Mouse (Mus musculus) right cerebral cortex, postnatal 10 days (tissue): ENCODE measurements around the gene Pfn1.

ENCODE experiments used
- DNase-seq, 2 experiments: peaks; one replicate each; pipeline ENCODE4 v3.0.0; 2021; ENCODE audit warnings: low spot score in 2 of 2

The Pfn1 gene

DNA sequence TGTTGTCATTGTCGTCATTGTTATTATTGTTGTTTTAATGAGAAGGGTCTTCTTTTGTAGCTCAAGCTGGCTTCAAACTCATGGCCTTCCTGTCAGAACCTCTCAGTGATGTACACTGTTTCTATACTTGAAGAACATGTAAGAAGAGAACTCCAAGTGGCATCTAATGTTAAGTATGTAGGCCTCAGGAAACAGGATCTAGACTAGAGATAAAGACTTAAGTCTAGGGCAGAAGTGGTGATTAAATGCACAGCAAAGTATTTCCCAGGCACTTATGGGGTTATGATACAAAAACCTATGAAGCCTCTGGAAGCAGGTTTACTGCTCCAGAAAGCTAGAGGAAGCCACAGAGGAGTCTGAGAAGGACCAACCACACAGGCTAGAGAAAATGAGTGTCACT lies 16.2 kb downstream of the Pfn1 start:
- DNase-seq = no peak

DNA sequence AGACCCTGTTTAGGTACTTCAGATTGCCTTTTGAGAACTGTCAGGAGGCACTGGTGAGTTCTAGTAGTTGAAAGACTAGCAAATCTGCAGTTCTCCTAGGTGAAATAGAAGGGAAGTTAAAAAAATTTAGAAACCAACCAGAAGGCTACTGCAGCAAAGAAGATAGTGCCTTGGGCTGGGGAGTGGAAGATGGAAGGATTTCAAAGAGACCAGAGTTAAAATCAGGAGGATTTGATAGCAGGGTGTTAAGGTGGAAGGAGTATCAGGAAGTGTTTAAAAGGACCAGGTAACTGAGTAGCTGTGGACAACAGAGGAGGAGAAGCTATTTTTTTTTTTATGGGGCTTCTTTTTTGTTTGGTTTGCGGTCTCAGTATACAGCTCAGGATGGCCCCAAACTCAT lies 16.7 kb downstream of the Pfn1 start:
- DNase-seq = no peak

DNA sequence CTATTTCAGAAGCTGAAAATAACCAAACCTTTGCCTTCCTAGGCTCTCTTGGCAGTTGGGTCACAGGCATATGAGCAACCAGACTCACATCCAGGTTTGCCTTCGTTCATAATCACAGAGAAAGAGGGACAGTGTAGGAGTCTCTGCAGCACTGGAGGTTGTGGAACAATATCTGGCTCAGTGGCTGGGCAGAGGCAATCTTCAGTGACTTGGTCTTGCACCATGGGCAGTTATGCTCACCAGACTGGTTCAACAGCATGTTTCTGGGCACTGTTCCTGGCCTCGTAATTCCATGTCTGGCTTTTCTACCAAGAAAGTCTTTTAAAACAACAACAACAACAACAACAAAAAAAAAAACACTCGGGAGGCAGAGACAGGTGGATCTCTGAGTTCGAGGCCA lies 18.8 kb downstream of the Pfn1 start:
- no peak for DNase-seq

DNA sequence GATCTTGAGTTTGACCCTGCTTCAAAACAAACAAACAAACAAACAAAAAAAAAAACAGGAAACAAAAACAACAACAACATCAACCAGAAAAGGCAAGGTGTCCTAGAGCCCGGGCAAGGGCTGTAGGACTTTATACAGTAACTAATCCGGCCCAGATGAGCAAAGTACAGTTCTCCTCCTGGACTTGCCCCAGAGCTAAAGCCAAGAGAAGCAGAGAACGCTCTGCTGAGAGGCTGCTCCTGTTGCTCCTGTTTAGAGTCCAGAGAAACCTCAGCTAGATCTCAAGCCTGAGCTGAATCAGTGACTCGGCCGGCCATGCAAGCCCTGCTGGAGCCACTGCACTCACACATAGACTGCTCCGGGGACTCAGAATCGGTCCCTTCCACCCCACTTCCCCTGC lies 24.3 kb downstream of the Pfn1 start:
- no peak for DNase-seq

DNA sequence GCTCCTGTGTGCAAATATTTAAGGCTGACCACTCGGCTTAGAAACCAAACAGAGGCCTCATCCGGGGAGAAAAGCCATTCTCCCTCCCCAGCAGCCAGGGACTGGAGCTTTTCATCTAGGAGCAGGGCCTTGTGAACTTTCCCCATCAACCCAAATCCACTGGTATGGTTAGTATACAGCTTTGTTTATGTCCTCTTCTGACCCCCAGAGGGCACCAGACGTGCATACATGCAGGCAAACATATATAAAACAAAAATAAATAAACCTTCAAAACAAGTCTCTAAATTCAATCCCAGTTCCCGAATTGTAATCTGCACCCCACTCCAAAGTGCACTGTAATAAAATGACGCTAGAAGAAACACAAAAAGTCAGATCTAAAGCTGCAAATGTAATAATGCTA lies 24.9 kb downstream of the Pfn1 start:
- DNase-seq = no peak

DNA sequence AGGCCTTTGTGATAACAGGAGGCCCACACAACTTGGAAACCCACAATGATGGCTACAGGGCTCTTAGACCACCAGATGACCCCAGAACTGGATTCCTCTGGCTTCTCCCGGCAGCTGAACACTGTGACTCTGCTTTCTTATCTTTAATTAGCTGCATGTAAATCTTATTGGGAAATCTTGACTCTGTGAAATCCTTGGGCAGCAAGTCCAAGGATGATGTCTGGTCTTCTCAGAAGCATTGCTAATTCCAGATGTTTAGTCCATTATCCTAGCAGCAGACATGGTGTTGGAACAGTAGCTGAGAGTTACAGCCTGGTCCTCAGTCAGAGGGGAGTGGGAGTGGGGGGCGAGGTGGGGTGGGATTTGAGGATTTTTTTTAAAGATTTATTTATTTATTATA lies 26.0 kb downstream of the Pfn1 start:
- DNase-seq = no peak

DNA sequence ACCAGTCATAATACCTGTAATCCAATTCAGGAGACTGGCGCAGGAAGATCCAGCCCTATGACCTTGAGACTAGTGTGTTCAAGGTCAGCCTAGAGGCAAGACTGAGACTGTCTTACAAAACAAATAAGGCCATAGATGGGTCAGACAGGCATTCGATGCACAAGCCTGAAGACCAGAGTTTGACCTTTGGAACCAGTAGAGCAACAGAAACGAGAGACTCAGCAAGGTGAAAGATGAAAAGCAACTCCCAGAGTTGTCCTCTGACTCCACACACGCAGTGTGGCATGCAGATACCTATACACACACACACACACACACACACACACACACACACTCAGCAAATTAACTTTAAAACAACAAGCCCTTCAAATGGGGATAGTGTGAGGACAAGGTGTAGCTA lies 27.6 kb downstream of the Pfn1 start:
- no peak for DNase-seq

DNA sequence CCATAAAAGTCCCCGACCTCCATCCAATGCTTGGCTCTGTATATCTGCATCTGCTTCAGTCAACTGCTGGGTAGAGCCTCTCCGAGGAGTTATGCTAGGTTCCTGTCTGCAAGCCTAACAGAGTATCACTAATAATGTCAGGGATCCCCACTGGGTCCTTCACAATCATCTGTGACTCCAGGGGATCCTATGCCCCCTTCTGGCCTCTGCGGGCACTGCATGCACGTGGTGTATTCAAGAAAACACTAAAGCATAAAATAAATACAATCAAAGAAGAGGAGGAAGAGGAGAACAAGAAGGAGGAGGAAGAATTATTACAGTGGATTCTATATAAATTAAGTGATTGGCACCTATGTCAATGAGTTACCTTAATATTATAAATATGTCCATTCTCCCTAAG lies 29.0 kb downstream of the Pfn1 start:
- DNase-seq = no peak

DNA sequence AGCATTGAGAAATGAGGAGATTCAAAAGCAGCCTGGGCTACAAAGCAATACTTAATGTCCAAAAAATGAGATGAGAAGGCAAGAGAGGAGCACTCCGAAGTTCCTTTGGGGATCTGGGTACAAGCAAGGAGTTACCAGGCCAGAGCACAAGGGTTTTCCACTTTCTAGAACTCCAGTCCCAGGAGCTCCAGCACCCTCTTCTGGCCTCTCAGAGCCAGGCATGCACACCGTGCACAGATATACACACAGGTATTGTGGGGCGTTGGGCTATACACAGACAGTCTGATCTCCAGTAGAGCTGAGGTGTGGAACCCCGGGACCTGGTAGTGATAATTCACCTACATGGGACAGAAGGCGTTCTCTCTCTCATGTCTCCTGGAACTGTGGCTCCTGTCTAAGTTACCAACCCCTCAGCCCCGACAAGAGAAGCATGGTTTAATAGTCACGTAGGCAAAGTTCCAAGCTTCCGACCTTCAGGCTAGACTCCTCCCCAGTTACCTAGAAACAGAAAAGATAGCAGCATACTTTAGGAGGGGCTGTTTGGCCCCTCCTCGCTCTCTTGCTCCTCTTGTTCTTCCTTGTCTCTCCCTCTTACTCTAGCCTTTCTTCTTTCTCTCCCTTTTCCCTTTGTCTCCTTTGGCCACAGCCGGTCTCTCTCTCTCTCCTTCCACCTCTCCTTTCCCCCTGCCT lies 31.2 kb downstream of the Pfn1 start:
- no peak for DNase-seq

DNA sequence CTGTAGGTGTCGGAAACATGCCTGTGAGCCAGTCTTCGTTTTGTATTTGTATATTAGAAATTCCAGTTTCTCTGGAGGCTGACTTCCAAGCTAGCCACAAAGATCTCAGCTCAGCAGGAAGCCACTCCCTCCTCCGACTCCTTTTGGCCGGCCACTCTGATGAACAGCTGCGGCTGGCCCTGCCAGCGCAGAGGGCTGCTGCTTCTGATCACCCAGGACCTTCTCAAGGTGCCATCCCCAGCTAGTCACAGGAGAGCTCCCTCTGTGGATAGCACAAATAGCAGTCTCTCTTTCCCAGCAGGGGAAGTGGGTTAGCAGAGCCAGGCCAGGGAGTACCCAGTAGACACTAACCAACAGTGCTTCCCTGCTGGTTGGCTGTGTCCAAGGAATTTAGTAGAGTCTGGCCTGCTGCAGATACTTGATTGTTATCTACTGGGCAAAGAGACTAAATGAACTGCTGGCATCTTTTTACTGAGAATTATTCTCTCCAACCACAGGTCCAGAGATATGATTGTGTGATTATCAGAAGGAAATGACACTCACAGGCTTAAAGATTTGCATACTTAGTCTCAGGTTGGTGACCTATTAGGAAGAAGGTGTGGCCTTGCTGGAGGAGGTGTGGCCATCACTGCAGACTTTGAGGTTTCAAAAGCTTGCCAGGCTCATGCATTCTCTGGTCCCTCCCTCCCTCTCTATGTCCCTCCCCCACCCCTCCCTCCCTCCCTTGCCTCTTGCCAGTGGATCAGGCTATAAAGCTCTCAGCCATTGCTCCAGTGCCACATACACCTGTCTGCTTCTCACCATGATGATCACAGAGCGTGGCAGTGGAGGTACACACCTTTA lies 32.3 kb downstream of the Pfn1 start:
- no peak for DNase-seq

DNA sequence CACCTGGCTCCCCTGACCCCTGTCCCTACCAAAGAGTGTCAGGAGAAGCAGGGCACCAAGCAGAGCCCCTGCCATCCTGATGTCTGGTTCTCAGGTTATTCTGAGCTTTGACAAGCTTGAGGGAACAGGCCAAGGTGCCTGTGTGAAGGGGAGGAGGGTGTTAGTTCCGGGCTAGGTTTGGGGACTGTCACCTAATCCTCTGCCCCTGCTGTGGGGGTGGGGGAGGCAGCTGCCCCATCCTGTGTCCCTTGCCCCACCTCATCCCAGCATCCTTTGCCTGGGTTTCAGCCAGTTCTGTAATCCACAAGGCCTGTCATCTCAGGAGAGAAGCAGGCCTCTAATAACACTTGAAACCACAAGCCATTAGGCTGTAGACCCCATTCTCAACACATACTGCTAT lies 35.3 kb downstream of the Pfn1 start, which contains the start of gene Chrne:
TSS of gene Chrne (minus strand) at position 116 of the 400 bp plus-strand sequence.
- DNase-seq = no peak

DNA sequence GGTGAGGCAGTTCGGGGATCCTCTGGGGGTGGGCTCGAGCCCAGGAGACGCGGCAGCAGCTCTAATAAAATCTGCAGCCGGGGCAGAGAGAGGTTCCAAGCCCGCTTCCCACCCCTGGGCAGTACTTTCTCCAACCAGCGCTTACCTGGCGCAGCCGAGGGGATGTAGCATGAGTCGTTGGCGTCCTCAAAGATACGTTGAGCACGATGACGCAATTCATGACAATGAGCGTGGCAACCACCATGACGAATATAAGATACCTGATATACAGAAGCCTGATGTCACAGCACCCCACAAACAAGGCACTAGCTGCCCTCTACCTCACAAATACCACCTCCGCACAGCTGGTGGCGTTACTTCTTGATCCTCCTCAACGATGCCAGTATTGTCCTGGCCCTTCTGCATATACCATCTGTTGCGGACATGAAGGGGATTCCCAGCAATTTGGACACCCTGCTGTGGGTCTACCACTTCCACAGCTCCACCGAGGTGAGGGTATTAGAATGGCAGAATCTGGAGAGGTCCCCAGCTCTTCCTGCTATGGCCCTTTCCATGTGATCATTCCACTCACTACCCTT lies 38.8 kb downstream of the Pfn1 start, which contains the start of gene 4930544D05Rik:
TSS of gene 4930544D05Rik (plus strand) at position 333 of the 578 bp plus-strand sequence.
- DNase-seq = peak in 1 of 2 experiments; percentile 29

DNA sequence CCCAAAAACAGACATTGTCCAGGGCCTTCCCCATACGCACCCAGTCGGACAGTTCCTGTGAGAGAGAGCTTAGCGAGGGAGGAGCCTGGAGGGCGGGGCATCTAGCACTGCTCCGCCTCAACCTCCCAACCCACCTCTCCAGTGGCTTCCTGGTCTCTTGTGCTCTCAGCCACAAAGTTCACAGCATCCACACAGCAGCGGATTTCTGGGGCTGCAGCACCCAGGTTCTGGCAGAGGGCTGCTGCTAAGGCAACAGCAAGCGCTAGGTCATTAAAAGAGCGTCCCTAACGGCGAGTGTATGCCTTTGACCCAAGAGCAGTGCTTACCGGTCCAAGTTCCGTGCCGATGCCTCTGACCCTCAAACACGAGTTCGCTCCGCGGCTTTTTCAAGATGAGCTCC lies 39.4 kb downstream of the Pfn1 start:
- DNase-seq = peak; percentile 46 to 50

DNA sequence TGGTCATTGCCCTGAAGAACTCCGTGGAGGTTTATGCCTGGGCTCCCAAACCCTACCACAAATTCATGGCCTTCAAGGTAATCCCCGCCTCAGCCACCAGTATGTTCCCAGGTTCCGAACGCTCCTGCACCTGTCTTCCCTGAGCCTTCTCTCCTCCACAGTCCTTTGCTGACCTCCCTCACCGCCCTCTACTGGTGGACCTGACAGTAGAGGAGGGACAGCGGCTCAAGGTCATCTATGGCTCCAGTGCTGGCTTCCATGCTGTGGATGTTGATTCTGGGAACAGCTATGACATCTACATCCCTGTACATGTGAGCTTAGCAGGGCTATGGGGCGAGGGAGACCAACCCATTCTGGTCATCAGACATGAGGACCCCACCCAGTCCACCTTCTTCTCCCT lies 41.9 kb downstream of the Pfn1 start:
- DNase-seq = no peak

DNA sequence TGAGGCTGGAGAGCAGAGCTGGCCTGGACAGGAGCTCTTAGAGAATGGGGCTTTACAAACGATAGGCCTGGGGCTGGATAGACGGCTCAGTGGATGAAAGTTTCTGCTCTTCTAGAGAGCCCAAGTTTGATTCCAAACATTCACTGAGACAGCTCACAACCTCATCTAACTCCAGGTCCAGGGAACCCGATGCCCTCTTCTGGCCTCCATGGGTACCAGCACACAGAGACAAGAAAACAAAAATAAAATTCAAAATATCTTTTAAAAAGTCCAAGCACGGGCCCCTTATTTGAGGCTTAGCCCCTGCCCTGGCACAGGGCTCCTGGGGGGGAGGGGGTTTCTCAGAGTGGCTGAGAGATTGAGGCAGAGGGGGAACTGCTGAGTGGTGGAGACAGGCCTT lies 43.7 kb downstream of the Pfn1 start:
- DNase-seq = no peak

DNA sequence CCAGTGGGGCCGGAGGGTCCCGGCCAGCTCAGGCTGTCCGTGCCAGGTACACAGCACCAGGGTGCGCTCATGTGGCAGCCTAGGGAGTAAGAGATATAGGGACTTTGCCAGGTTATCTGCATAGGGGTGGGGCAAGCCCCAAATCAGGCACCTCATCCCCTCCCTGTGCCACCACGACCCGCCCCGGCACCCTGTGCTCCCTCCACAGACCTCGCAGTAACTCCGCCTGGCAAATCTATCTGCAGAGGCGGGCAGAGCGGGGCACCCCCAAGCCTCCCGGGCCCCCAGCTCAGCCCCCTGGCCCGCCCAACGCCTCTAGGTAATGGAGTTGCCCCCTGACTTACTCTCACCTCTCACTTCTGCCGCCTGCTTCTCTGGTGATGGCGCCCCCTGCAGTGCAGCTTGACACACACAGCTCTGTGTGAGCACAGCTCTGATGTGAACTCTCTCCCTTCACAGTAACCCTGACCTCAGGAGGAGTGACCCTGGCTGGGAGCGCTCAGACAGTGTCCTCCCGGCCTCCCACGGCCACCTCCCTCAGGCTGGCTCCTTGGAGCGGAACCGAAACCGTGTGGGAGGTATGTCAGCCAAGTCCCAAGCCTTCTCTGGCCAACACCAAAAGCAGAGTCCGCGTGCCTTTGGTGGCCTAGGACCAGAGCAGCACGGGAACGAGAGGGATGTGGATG lies 45.9 kb downstream of the Pfn1 start:
- DNase-seq = peak in 1 of 2 experiments; percentile 24

DNA sequence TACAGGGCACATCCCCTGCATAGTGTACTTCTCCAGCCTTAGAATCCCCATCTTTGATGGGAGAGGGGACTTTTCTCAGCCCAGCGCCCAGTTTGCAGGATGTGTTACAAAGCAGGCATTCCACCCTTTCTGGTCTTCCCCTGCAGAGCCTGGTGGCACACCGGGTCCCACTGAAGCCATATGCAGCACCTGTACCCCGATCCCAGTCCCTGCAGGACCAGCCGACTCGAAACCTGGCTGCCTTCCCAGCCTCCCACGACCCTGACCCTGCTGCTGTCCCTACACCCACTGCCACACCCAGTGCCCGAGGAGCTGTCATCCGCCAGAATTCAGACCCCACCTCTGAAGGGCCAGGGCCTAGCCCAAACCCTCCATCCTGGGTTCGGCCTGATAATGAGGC lies 46.8 kb downstream of the Pfn1 start:
- peak in 1 of 2 experiments; percentile 28 for DNase-seq

DNA sequence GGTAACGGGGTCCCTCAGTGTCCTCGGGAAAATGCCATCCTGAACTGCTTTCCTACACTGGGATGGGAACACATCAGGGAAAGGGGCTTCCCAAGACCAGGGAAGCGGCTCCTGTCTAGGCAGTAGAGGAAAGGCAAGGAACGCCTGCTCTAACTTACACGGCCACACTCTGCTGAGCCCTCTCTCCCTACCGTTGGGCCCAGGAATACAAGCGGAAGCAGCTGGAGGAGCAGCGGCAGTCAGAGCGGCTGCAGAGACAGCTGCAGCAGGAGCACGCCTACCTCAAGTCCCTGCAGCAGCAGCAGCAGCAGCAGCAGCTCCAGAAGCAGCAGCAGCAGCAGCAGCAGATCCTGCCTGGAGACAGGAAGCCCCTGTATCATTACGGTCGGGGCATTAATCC lies 47.7 kb downstream of the Pfn1 start:
- DNase-seq = no peak

DNA sequence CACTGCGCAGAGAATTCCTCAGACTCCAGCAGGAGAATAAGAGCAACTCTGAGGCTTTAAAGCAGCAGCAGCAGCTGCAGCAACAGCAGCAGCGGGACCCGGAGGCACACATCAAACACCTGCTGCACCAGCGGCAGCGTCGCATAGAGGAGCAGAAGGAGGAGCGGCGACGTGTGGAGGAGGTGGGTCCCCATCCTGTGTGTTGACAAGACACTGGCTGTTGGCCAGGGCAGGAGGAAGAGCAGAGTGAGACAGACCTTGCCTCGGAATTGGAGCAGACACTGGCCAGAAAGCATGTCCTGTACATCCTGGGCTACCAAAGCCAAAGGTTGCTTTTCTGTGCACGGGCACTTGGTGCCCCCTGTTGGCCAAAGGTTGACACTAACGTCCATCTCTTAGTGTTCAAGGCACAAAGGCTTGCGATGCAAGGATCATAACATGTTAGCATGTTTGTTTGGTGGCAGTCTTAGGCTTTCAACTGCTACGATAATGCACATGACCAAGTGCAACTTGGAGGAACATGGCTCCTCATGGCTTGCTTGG lies 49.3 kb downstream of the Pfn1 start:
- DNase-seq = peak; percentile 71 to 74
